Comparison of ENCODE assay signal across 10 mouse cellular contexts in the genomic region with DNA sequence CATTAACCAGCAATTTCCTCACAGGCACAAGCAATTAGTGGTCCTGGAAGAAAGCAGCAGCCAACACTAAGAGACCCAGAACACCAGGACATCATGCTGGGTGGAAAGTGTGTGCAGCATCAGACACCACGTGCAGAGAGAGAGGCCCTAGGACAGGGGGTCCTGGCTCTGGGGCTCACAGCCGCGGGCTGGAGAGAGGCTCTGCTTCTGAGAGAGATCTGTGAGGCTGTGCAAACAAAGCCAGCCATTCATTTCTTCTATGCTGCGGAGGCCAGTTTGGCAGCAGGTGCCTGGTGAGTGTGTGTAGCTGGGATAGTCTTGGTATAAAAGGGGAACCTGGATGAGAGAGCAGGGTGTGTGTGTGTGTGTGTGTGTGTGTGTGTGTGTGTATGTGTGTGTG.
DNase-seq lines count a peak whose midpoint lies in the region; ATAC-seq and TF ChIP-seq lines count a peak whose summit lies in the region.
"Had no signal": no experiment of that assay in that cellular context is flagged by ENCODE, and none has a peak within 500 bp of the region (broad histone marks: within the 10 kb centered on the region; RNA-seq: fewer than 3 reads in every experiment).

No protein-coding gene starts in this region.

- no peaks in the 10 kb centered on the region for H3K36me3 ChIP-seq in lung, embryonic 14.5 days (ENCODE audit: insufficient read depth)
- H3K36me3 ChIP-seq in forebrain, embryonic 14.5 days (ENCODE audit: control insufficient read depth, insufficient read depth, low read length): no peaks in the 10 kb centered on the region
- no peaks in the 10 kb centered on the region for H3K36me3 ChIP-seq in limb, embryonic 15.5 days
- H3K36me3 ChIP-seq in stomach, postnatal 0 days (ENCODE audit: control insufficient read depth, insufficient read depth, low read length): no peaks in the 10 kb centered on the region

- TF ChIP-seq CTCF in lung, embryonic 14.5 days (IDR thresholded peaks at IDR 0.05; ENCODE audit: low read depth): no peak
- no peak for TF ChIP-seq CTCF in stomach, postnatal 0 days (IDR thresholded peaks at IDR 0.05; ENCODE audit: low read depth)

- TF ChIP-seq EP300 in stomach, postnatal 0 days (optimal IDR thresholded peaks at IDR 0.05): no peak

- peak; percentile 30 for DNase-seq in lung, embryonic 14.5 days
- no peak for DNase-seq in lung, postnatal 4 days
- DNase-seq in forebrain, embryonic 14.5 days (ENCODE audit: low spot score): peak; percentile 78
- DNase-seq in stomach, postnatal 0 days (ENCODE audit: low spot score): peak; percentile 34
- DNase-seq in adrenal gland, adult (ENCODE audit: inconsistent age in 2 of 2, low spot score in 1 of 2): no peak
- DNase-seq in adrenal gland, adult 2 months: no peak
- DNase-seq: adrenal gland, postnatal 25 days; lung, adult 18-20 months; thymus, postnatal 36 days had no signal

- no peaks in the 10 kb centered on the region for H3K4me1 ChIP-seq in lung, embryonic 14.5 days (ENCODE audit: insufficient read depth)
- peaks cover 9% of the 10 kb centered on the region; the same call in 1 of the 2 replicates for H3K4me1 ChIP-seq in forebrain, embryonic 14.5 days (ENCODE audit: control insufficient read depth, insufficient read depth, low read length)
- peaks cover 13% of the 10 kb centered on the region for H3K4me1 ChIP-seq in limb, embryonic 15.5 days
- H3K4me1 ChIP-seq in stomach, postnatal 0 days (replicated peaks; ENCODE audit: control insufficient read depth, insufficient read depth): no peaks in the 10 kb centered on the region

- no peak overlapping the region for H3K9ac ChIP-seq in lung, embryonic 14.5 days
- H3K9ac ChIP-seq in forebrain, embryonic 14.5 days (ENCODE audit: low read length): 0 out of 2 replicates have a peak overlapping the region, but pooled peaks have one; percentile 5
- H3K9ac ChIP-seq in limb, embryonic 15.5 days: no peak overlapping the region
- no peak overlapping the region for H3K9ac ChIP-seq in stomach, postnatal 0 days (ENCODE audit: low read length)

- 38% methylated on average over 4 of the region's 4 CpGs for WGBS in lung, embryonic 14.5 days
- 6% methylated on average over 4 of the region's 4 CpGs for WGBS in forebrain, embryonic 14.5 days
- 32% methylated on average over 4 of the region's 4 CpGs for WGBS in limb, embryonic 15.5 days
- 34% methylated on average over 4 of the region's 4 CpGs for WGBS in stomach, postnatal 0 days

- no peak overlapping the region for H3K4me2 ChIP-seq in lung, embryonic 14.5 days
- no peak overlapping the region for H3K4me2 ChIP-seq in forebrain, embryonic 14.5 days (ENCODE audit: low read length)
- H3K4me2 ChIP-seq in limb, embryonic 15.5 days: no peak overlapping the region
- H3K4me2 ChIP-seq in stomach, postnatal 0 days (replicated peaks; ENCODE audit: low read depth): no peak overlapping the region

- H3K27me3 ChIP-seq in lung, embryonic 14.5 days (ENCODE audit: insufficient read depth, low read length): no peaks in the 10 kb centered on the region
- H3K27me3 ChIP-seq in forebrain, embryonic 14.5 days (replicated peaks; ENCODE audit: control insufficient read depth, insufficient read depth, low read length): no peaks in the 10 kb centered on the region
- no peaks in the 10 kb centered on the region for H3K27me3 ChIP-seq in limb, embryonic 15.5 days
- no peaks in the 10 kb centered on the region for H3K27me3 ChIP-seq in stomach, postnatal 0 days (ENCODE audit: control insufficient read depth, insufficient read depth, low read length)

- H3K9me3 ChIP-seq in lung, embryonic 14.5 days (ENCODE audit: low read depth, low read length): no peaks in the 10 kb centered on the region
- H3K9me3 ChIP-seq in forebrain, embryonic 14.5 days (replicated peaks; ENCODE audit: control insufficient read depth, low read length): no peaks in the 10 kb centered on the region
- H3K9me3 ChIP-seq in limb, embryonic 15.5 days: no peaks in the 10 kb centered on the region
- H3K9me3 ChIP-seq in stomach, postnatal 0 days (ENCODE audit: control insufficient read depth, low read length): no peaks in the 10 kb centered on the region

- no peak for ATAC-seq in lung, embryonic 14.5 days (ENCODE audit: insufficient read depth)
- peak; percentile 82 for ATAC-seq in forebrain, embryonic 14.5 days
- ATAC-seq in limb, embryonic 15.5 days (ENCODE audit: insufficient number of reproducible peaks, low FRiP score, low TSS enrichment, low read depth): peak; percentile 30; the same call in 1 of the 2 replicates
- no peak for ATAC-seq in stomach, postnatal 0 days (ENCODE audit: low FRiP score, low TSS enrichment)

- H3K4me3 ChIP-seq in lung, embryonic 14.5 days (ENCODE audit: low read depth, low read length): no peak overlapping the region
- H3K4me3 ChIP-seq in forebrain, embryonic 14.5 days (ENCODE audit: low read depth, low read length): no peak overlapping the region
- H3K4me3 ChIP-seq in limb, embryonic 15.5 days: no peak overlapping the region
- no peak overlapping the region for H3K4me3 ChIP-seq in stomach, postnatal 0 days (ENCODE audit: low read depth, low read length)

- no peak overlapping the region for H3K27ac ChIP-seq in lung, embryonic 14.5 days (ENCODE audit: low read depth)
- peak overlapping the region; percentile 41; the same call in 1 of the 2 replicates for H3K27ac ChIP-seq in forebrain, embryonic 14.5 days (ENCODE audit: low read depth, low read length)
- peak overlapping the region; percentile 8; the same call in 1 of the 2 replicates for H3K27ac ChIP-seq in limb, embryonic 15.5 days
- no peak overlapping the region for H3K27ac ChIP-seq in stomach, postnatal 0 days (replicated peaks)

Comparison
In these comparisons a context has a peak if more than half of its experiments do, and no peak if none do; other contexts are left out.
1. DNase-seq: peak in lung, embryonic 14.5 days (single experiment), forebrain, embryonic 14.5 days (single experiment) and stomach, postnatal 0 days (single experiment); none in lung, postnatal 4 days (0 of 2), adrenal gland, adult (0 of 2) and adrenal gland, adult 2 months (single experiment).
2. ATAC-seq: peak in forebrain, embryonic 14.5 days (single experiment) and limb, embryonic 15.5 days (single experiment); none in lung, embryonic 14.5 days (single experiment) and stomach, postnatal 0 days (single experiment).
3. H3K27ac ChIP-seq: peak in forebrain, embryonic 14.5 days (single experiment) and limb, embryonic 15.5 days (single experiment); none in lung, embryonic 14.5 days (single experiment) and stomach, postnatal 0 days (single experiment).